Mouse (Mus musculus): ENCODE data around the gene P4htm.

P4htm gene

DNA sequence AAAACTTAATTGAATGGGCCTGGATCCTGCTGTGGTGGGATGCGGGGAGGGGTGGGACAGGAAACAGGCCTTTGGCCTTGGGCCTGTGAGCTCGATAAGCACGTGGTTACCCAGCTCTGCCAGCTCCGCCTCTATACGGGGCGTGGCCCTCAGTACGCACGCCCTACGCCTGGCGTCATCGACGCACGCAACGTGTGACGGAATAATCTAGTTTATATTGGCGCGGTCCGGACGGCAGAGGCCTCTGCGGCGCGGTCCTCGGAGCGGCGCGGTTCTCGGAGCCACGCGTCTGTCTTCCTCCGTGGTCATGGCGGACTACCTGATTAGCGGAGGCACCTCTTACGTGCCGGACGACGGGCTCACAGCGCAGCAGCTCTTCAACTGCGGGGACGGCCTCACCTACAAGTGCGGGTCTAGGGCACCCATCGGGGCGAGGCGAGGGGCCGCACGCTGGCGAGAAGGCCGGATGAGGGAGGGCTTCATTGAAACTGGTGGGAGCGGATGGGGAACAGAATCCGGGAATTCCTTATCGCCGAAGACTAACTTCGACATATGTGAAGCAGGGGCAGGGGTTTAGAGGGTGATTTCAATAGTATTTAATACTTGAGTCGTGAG, 37.1 kb downstream of the P4htm start, which contains the start of gene Impdh2:
TSS of gene Impdh2 (plus strand) at position 60 of the 615 bp plus-strand sequence.
- DNase-seq (ENCODE audit: extremely low spot score, low read depth, low spot score), result peak; percentile 95

DNA sequence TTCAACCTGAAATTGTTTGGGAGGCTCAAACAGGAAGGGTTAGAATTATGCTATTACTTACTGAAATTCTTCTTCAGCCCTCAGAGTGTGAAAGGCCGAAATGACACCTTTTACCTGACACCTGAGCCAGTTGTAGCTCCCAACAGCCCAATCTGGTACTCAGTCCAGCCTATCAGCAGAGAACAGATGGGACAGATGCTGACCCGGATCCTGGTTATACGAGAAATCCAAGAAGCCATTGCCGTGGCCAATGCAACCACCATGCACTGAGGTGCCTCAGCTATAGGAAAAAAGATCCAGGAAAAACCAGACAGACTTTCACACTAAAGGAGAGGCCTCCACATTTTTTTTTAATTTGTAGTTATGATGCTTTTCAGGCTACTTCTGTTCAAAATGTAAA, 38.3 kb downstream of the P4htm start:
- DNase-seq (ENCODE audit: extremely low spot score, low read depth, low spot score), result no peak

- DNase-seq (ENCODE audit: extremely low spot score, low read depth, low spot score), result no peak
Observed at GRCm38 (mm10) chr9:108546875-108547274, 50.6 kb downstream of the P4htm start.

DNA sequence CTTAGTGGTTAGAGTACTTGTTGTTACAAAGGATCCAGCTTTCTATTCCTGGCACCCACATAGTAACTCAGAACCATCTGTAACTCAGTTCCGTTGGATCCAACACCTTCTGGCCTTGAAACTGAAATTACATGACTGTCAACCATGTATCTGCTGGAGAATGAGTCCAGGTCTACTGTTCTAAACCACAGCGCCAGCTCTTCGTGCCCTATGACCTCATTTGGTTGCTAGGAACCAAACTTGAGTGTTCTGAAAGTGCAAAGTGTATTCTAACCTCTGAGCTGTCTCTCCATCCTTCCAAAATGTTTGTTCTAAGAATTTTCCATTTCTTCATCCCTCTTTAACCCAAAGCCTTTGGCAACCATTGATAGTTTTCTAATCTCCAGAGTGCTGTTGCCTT, 51.5 kb downstream of the P4htm start:
- no peak for DNase-seq (ENCODE audit: extremely low spot score, low read depth, low spot score)

DNA sequence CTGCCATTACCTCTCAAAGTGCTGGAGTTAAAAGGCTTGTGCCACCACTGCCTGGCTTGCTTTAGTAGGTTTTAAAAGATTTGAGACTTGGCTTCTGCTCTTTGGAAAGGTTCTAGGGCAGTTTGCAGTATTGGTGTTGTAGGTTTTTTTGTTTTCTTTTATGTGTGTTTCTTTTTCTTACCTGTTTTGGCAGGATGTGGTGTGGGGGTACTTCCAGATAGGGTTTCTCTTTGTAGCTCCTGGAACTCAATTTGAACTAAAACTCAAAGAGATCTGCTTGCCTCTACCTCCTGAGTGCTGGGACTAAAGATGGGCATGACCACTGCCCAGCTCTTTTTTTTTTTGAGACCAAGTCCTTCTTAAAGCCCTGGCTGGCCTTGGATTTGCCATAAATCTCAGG, 56.6 kb downstream of the P4htm start:
- DNase-seq (ENCODE audit: extremely low spot score, low read depth, low spot score), result no peak

GRCm38 (mm10) chr9:108531496-108531895, 66.0 kb downstream of the P4htm start:
- no peak for DNase-seq (ENCODE audit: extremely low spot score, low read depth, low spot score)

GRCm38 (mm10) chr9:108530954-108531353, 66.5 kb downstream of the P4htm start:
- no peak for DNase-seq (ENCODE audit: extremely low spot score, low read depth, low spot score)

All from hindlimb bud, embryonic 11.5 days (tissue).